Mouse (Mus musculus): ENCODE results near the gene Rpl32. TPM values are rescaled to one million over a fixed set of nuclear protein-coding genes. Genes with fewer than 3 reads are reported as not detected.

The Rpl32 gene
- total RNA-seq, 1 experiment: 3,173 TPM

DNA sequence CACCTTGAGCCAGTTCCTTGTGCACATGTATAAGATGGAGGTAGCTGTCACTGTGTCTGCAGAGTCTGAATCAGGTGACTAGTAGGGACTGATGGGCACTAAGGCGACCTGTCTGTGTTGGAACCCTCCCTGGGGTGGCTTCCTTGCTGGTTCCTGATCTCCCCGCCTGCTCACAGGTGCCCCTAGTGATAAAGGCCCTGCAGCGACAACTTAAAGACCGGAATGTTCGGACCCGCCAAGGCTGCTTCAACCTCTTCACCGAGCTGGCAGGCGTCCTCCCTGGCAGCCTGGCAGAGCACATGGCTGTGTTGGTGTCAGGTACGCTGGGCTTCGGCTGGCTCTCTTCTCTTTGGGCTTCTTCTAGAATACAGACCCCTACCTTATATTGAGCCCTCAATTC is 17.5 kb downstream of the Rpl32 start:
- Histone ChIP-seq H3K9me3 (ENCODE audit: control insufficient read depth, insufficient read depth, low read depth, low read length) (no peaks in the 10 kb centered on the region), H3K4me1 (ENCODE audit: control insufficient read depth in 2 of 2, insufficient read depth in 2 of 2, low read length in 2 of 2, poor library complexity in 1 of 2) (peaks cover 0 to 4% of the 10 kb centered on the region in 2 experiments; a peak in 2 of 4 replicates), H3K27ac (ENCODE audit: insufficient read depth, low read depth, low read length, poor library complexity, severe bottlenecking) (no peak overlapping the region), H3K36me3 (ENCODE audit: control insufficient read depth, insufficient read depth, low read length, poor library complexity, severe bottlenecking) (peaks cover 50% of the 10 kb centered on the region; the same call in 1 of the 2 replicates), H3K4me3 (ENCODE audit: insufficient read depth in 1 of 2, low read depth in 1 of 2, low read length in 2 of 2, poor library complexity in 1 of 2, severe bottlenecking in 1 of 2) (no peak overlapping the region), H3K9ac (ENCODE audit: insufficient read depth, low read depth, low read length, poor library complexity, severe bottlenecking) (no peak overlapping the region)
- TF ChIP-seq ZC3H11A (IDR thresholded peaks at IDR 0.05; ENCODE audit: borderline replicate concordance, low read depth, low read length) (no peak), MAFK (IDR thresholded peaks at IDR 0.05; ENCODE audit: insufficient read depth, low read depth, low read length) (no peak), CHD2 (IDR thresholded peaks at IDR 0.05; ENCODE audit: low read depth, low read length) (no peak), HCFC1 (IDR thresholded peaks at IDR 0.05; ENCODE audit: borderline replicate concordance, insufficient read depth, low read length) (no peak), ZNF384 (IDR thresholded peaks at IDR 0.05; ENCODE audit: low read depth, low read length) (no peak)
- DNase-seq (ENCODE audit: low read depth, low spot score): no peak
- in situ Hi-C loops (cut with MboI; ENCODE audit: low sequenced_read_pairs in 2 of 2, unreplicated experiment in 2 of 2): no loop called here

GRCm38 (mm10) chr6:115782781-115783180 is 25.8 kb downstream of the Rpl32 start:
- Histone ChIP-seq H3K9ac (ENCODE audit: insufficient read depth, low read depth, low read length, poor library complexity, severe bottlenecking) (no peak overlapping the region), H3K9me3 (ENCODE audit: control insufficient read depth, insufficient read depth, low read depth, low read length) (no peaks in the 10 kb centered on the region), H3K27ac (ENCODE audit: insufficient read depth, low read depth, low read length, poor library complexity, severe bottlenecking) (no peak overlapping the region), H3K4me3 (ENCODE audit: insufficient read depth in 1 of 2, low read depth in 1 of 2, low read length in 2 of 2, poor library complexity in 1 of 2, severe bottlenecking in 1 of 2) (no peak overlapping the region), H3K36me3 (ENCODE audit: control insufficient read depth, insufficient read depth, low read length, poor library complexity, severe bottlenecking) (peaks cover 46% of the 10 kb centered on the region), H3K4me1 (ENCODE audit: control insufficient read depth in 2 of 2, insufficient read depth in 2 of 2, low read length in 2 of 2, poor library complexity in 1 of 2) (no peaks in the 10 kb centered on the region)
- DNase-seq (ENCODE audit: low read depth, low spot score): no peak
- in situ Hi-C loops (cut with MboI; ENCODE audit: low sequenced_read_pairs in 2 of 2, unreplicated experiment in 2 of 2): no loop called here
- no peak for TF ChIP-seq HCFC1 (IDR thresholded peaks at IDR 0.05; ENCODE audit: borderline replicate concordance, insufficient read depth, low read length)
- no peak for TF ChIP-seq ZC3H11A (IDR thresholded peaks at IDR 0.05; ENCODE audit: borderline replicate concordance, low read depth, low read length)
- TF ChIP-seq MAFK (IDR thresholded peaks at IDR 0.05; ENCODE audit: insufficient read depth, low read depth, low read length): 0 out of 2 replicates have a peak, but pooled peaks have one; percentile 8
- TF ChIP-seq CHD2 (IDR thresholded peaks at IDR 0.05; ENCODE audit: low read depth, low read length): no peak
- TF ChIP-seq ZNF384 (IDR thresholded peaks at IDR 0.05; ENCODE audit: low read depth, low read length): no peak

- Histone ChIP-seq H3K9ac (ENCODE audit: insufficient read depth, low read depth, low read length, poor library complexity, severe bottlenecking) (no peak overlapping the region), H3K36me3 (ENCODE audit: control insufficient read depth, insufficient read depth, low read length, poor library complexity, severe bottlenecking) (peaks cover 5% of the 10 kb centered on the region; the same call in 1 of the 2 replicates), H3K27ac (ENCODE audit: insufficient read depth, low read depth, low read length, poor library complexity, severe bottlenecking) (no peak overlapping the region), H3K4me1 (ENCODE audit: control insufficient read depth in 2 of 2, insufficient read depth in 2 of 2, low read length in 2 of 2, poor library complexity in 1 of 2) (peaks cover 0 to 7% of the 10 kb centered on the region in 2 experiments; a peak in 2 of 4 replicates), H3K4me3 (ENCODE audit: insufficient read depth in 1 of 2, low read depth in 1 of 2, low read length in 2 of 2, poor library complexity in 1 of 2, severe bottlenecking in 1 of 2) (no peak overlapping the region), H3K9me3 (ENCODE audit: control insufficient read depth, insufficient read depth, low read depth, low read length) (no peaks in the 10 kb centered on the region)
- DNase-seq (ENCODE audit: low read depth, low spot score): no peak
- TF ChIP-seq HCFC1 (IDR thresholded peaks at IDR 0.05; ENCODE audit: borderline replicate concordance, insufficient read depth, low read length): no peak
- no peak for TF ChIP-seq ZC3H11A (IDR thresholded peaks at IDR 0.05; ENCODE audit: borderline replicate concordance, low read depth, low read length)
- TF ChIP-seq CHD2 (IDR thresholded peaks at IDR 0.05; ENCODE audit: low read depth, low read length): no peak
- TF ChIP-seq MAFK (IDR thresholded peaks at IDR 0.05; ENCODE audit: insufficient read depth, low read depth, low read length): no peak
- TF ChIP-seq ZNF384 (IDR thresholded peaks at IDR 0.05; ENCODE audit: low read depth, low read length): no peak
- in situ Hi-C loops (cut with MboI; ENCODE audit: low sequenced_read_pairs in 2 of 2, unreplicated experiment in 2 of 2): no loop called here
Measured at GRCm38 (mm10) chr6:115776363-115776762, 32.2 kb downstream of the Rpl32 start.

DNA sequence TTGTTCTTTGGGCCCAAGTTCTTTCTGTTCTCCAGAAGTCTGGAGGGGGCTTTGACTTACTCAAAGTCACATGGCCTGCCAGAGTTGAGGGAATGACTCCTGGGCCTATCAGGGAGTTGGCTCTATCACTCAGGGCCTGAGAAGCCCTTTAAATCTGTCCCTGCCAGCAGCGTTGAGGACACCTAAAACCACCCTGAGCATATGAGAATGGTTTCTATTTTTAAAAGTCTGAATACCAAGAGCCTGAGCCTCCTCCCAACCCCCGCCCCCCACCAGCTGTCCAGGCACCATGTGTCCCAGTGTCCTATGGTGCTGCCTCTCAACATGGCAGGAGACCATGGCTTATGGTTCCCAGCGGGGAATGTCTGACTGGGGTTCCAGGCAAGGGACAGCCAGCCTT is 32.7 kb downstream of the Rpl32 start:
- Histone ChIP-seq H3K36me3 (ENCODE audit: control insufficient read depth, insufficient read depth, low read length, poor library complexity, severe bottlenecking) (peaks cover 2% of the 10 kb centered on the region; the same call in 1 of the 2 replicates), H3K4me3 (ENCODE audit: insufficient read depth in 1 of 2, low read depth in 1 of 2, low read length in 2 of 2, poor library complexity in 1 of 2, severe bottlenecking in 1 of 2) (no peak overlapping the region), H3K27ac (ENCODE audit: insufficient read depth, low read depth, low read length, poor library complexity, severe bottlenecking) (no peak overlapping the region), H3K4me1 (ENCODE audit: control insufficient read depth in 2 of 2, insufficient read depth in 2 of 2, low read length in 2 of 2, poor library complexity in 1 of 2) (peaks cover 0 to 7% of the 10 kb centered on the region in 2 experiments; a peak in 2 of 4 replicates), H3K9ac (ENCODE audit: insufficient read depth, low read depth, low read length, poor library complexity, severe bottlenecking) (peak overlapping the region; percentile 34; the same call in 1 of the 2 replicates), H3K9me3 (ENCODE audit: control insufficient read depth, insufficient read depth, low read depth, low read length) (no peaks in the 10 kb centered on the region)
- in situ Hi-C loops (cut with MboI; ENCODE audit: low sequenced_read_pairs in 2 of 2, unreplicated experiment in 2 of 2): no loop called here
- TF ChIP-seq CHD2 (IDR thresholded peaks at IDR 0.05; ENCODE audit: low read depth, low read length) (no peak), MAFK (IDR thresholded peaks at IDR 0.05; ENCODE audit: insufficient read depth, low read depth, low read length) (no peak), ZC3H11A (IDR thresholded peaks at IDR 0.05; ENCODE audit: borderline replicate concordance, low read depth, low read length) (no peak), ZNF384 (IDR thresholded peaks at IDR 0.05; ENCODE audit: low read depth, low read length) (no peak), HCFC1 (IDR thresholded peaks at IDR 0.05; ENCODE audit: borderline replicate concordance, insufficient read depth, low read length) (no peak)
- DNase-seq (ENCODE audit: low read depth, low spot score): no peak

Measured in ES-E14 (cell line).